Mouse (Mus musculus) heart, postnatal 14 days (tissue): ENCODE data around the gene Lnpk. TPM values are rescaled to one million over a fixed set of nuclear protein-coding genes. Genes with fewer than 3 reads are reported as not detected.

ENCODE experiments used
- DNase-seq, 2 experiments: peaks; one replicate each; pipeline ENCODE4 v3.0.0; 2021 to 2022
- intact Hi-C: fragments of 180-260 bp; cut with DNase I; formaldehyde crosslinking; loops from one replicate; pipeline ENCODE4 v1.15.1; 2025
- long read RNA-seq, 2 experiments: library from polyadenylated mRNA; stranded (forward); transcript quantifications; one replicate each; pipeline ENCODE4 v2.0.0; 2021
- total RNA-seq, 2 experiments: library from RNA; stranded (reverse); gene quantifications; 2 replicates each; pipeline ENCODE4 v1.2.3; 2021

Lnpk gene
- total RNA-seq, result 10 to 100 TPM; 16.8 to 18.8 TPM
- long read RNA-seq, experiment 1, transcript Lnpk-201 (13 exons, 3,195 nt), result major isoform, 11 of 19 reads
- long read RNA-seq, experiment 1, partial matches to known transcripts, result 2 of 19 reads
- long read RNA-seq, experiment 1, other reads (novel, unspliced or antisense), result 2 of 19 reads
- long read RNA-seq, experiment 2, transcript Lnpk-201 (13 exons, 3,195 nt), result major isoform, 12 of 14 reads
- long read RNA-seq, experiment 2, partial matches to known transcripts, result 2 of 14 reads
- long read RNA-seq, experiment 2, other reads (novel, unspliced or antisense), result 0 of 14 reads

GRCm38 (mm10) chr2:74578843-74579489 is at the start of gene Lnpk:
TSS of gene Lnpk (minus strand) at chr2:74579435.
- intact Hi-C loops, result loop anchor here (5.0 kb wide), 1 partner anchor 78 kb away; the partner anchor contains the start of gene Evx2
- peak; percentile 94 for DNase-seq

- intact Hi-C loops, result no loop called here
- DNase-seq, result no peak
These were observed 41.1 kb upstream of the Lnpk start for GRCm38 (mm10) chr2:74620368-74620767.

- DNase-seq, result no peak
- intact Hi-C loops, result no loop called here
These were observed 40.5 kb upstream of the Lnpk start for GRCm38 (mm10) chr2:74619676-74620246.

GRCm38 (mm10) chr2:74617706-74618105 is 38.5 kb upstream of the Lnpk start:
- DNase-seq, result no peak
- intact Hi-C loops, result no loop called here

GRCm38 (mm10) chr2:74611406-74611805 is 32.2 kb upstream of the Lnpk start:
- DNase-seq, result no peak
- intact Hi-C loops, result no loop called here

- no peak for DNase-seq
- intact Hi-C loops, result no loop called here
These were observed 30.1 kb upstream of the Lnpk start for GRCm38 (mm10) chr2:74609350-74609749.

GRCm38 (mm10) chr2:74606087-74606760 is 27.0 kb upstream of the Lnpk start:
- DNase-seq, result no peak
- intact Hi-C loops, result no loop called here

- intact Hi-C loops, result no loop called here
- no peak for DNase-seq
These were observed 24.8 kb upstream of the Lnpk start for GRCm38 (mm10) chr2:74604011-74604410.

- intact Hi-C loops, result no loop called here
- no peak for DNase-seq
These were observed 23.2 kb upstream of the Lnpk start for GRCm38 (mm10) chr2:74602483-74602882.

GRCm38 (mm10) chr2:74597169-74597568 is 17.9 kb upstream of the Lnpk start:
- intact Hi-C loops, result no loop called here
- DNase-seq, result no peak

- intact Hi-C loops, result no loop called here
- DNase-seq, result no peak
These were observed 16.9 kb upstream of the Lnpk start for GRCm38 (mm10) chr2:74596094-74596493.

- intact Hi-C loops, result loop anchor here (5.0 kb wide), 1 partner anchor 79 kb away; the partner anchor contains the start of gene Evx2
- DNase-seq, result peak in 1 of 2 experiments; percentile 25
These were observed 941 bp downstream of the Lnpk start for GRCm38 (mm10) chr2:74578146-74578842.

GRCm38 (mm10) chr2:74570390-74570789 is 8.8 kb downstream of the Lnpk start:
- intact Hi-C loops, result no loop called here
- DNase-seq, result no peak

- intact Hi-C loops, result no loop called here
- no peak for DNase-seq
These were observed 19.4 kb downstream of the Lnpk start for GRCm38 (mm10) chr2:74559822-74560221.

GRCm38 (mm10) chr2:74559092-74559491 is 20.1 kb downstream of the Lnpk start:
- intact Hi-C loops, result no loop called here
- DNase-seq, result no peak

- DNase-seq, result no peak
- intact Hi-C loops, result no loop called here
These were observed 21.8 kb downstream of the Lnpk start for GRCm38 (mm10) chr2:74557451-74557850.

- no peak for DNase-seq
- intact Hi-C loops, result no loop called here
These were observed 27.3 kb downstream of the Lnpk start for GRCm38 (mm10) chr2:74551929-74552328.

GRCm38 (mm10) chr2:74548306-74548705 is 30.9 kb downstream of the Lnpk start:
- DNase-seq, result no peak
- intact Hi-C loops, result no loop called here

GRCm38 (mm10) chr2:74508302-74508701 is 70.9 kb downstream of the Lnpk start:
- no peak for DNase-seq
- intact Hi-C loops, result no loop called here

- DNase-seq, result no peak
- intact Hi-C loops, result no loop called here
These were observed 72.8 kb downstream of the Lnpk start for GRCm38 (mm10) chr2:74506439-74506838.

- DNase-seq, result no peak
- intact Hi-C loops, result no loop called here
These were observed 78.9 kb downstream of the Lnpk start for GRCm38 (mm10) chr2:74500307-74500706.
